Mouse (Mus musculus) layer of hippocampus, adult 9-10 months (tissue): ENCODE results near the gene 4931409K22Rik.
A peak's percentile ranks its signal among the peaks of the same experiment; 100 is the strongest.
"Not testable (repeated sequence)": the region's sequence is repeated elsewhere in the genome, so short reads cannot be mapped to it uniquely, and the experiment has no call there.

Experiments
- DNase-seq: peaks from one replicate; pipeline ENCODE4 v3.0.0; 2022; ENCODE audit warnings: low spot score

The 4931409K22Rik gene

DNA sequence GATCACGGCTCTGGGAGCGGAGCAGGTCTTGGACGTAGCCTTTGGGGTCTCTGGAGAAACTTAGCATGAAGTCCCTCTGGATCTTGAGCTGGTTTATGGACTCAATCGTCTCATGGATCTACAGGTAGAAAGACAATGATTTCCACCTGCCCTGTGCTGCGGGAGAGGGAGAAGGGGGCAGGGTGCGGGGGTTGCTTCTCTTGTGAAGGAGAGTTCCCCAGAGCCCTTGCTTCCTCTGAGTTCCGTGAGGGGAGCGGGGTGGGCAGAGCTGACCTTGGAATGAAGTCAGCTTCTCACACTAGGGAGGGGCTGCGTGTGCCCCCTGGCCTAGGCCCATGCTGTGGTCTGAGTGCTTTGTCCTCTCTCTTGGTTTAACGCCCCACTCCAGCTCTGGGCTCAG lies 36.6 kb upstream of the 4931409K22Rik start:
- no peak for DNase-seq

DNA sequence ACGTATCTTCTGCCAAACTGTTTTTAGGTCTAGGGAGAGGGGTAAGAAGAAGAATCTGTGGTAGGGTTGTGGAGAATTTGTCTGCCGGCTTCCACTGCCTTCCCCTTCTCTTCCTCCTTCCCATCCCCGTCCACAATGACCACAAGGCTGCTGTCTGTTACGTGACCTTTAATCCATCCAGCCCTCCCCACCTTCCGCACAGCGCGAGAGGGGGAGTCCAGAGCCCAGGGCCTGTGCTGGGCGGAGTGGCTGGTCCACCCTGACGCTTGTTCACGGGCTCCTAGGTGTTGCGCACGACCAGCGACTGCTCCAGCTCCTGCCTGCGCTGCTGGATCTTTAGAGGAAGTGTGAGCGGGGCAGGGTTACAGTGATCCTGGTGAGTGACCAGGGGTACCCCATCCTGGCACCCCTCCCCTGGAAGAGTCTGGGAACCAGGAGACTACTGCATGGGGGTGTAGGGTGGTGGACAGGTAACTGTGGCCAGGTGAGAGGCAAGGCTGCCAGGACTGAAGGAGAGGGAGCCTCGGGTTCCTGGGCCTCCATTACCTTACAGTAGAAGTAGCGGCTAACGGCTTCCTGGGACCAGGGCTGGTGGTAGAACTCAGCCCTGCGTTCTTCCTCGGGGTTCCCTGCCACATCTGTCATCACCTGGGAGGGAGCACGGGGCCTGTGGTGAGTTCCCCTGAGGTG lies 36.0 kb upstream of the 4931409K22Rik start:
- DNase-seq: no peak

GRCm38 (mm10) chr5:24591796-24592470 lies 35.3 kb upstream of the 4931409K22Rik start:
- DNase-seq: no peak

- no peak for DNase-seq
Observed at GRCm38 (mm10) chr5:24591268-24591721, 34.7 kb upstream of the 4931409K22Rik start.

- DNase-seq: no peak
Observed at GRCm38 (mm10) chr5:24589511-24590500, 33.2 kb upstream of the 4931409K22Rik start.

DNA sequence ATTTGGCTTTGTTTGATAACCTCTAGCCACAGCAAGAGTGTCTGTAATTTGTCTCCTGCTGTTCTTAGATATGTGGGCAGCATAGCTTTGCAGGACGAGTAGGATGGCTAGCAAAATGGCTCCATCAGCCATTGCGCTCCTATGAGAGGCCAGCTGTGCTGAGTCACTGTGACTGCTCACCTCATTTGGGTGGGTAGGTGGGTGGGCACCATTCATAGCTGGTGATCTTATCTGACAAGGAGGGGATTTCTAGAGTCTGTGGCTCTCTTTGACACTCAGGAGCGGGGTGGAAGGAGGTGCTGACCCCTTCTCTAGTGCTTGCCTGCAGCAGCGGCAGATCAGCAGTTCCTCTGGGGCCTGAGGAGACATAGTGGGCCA lies 30.6 kb upstream of the 4931409K22Rik start:
- no peak for DNase-seq

DNA sequence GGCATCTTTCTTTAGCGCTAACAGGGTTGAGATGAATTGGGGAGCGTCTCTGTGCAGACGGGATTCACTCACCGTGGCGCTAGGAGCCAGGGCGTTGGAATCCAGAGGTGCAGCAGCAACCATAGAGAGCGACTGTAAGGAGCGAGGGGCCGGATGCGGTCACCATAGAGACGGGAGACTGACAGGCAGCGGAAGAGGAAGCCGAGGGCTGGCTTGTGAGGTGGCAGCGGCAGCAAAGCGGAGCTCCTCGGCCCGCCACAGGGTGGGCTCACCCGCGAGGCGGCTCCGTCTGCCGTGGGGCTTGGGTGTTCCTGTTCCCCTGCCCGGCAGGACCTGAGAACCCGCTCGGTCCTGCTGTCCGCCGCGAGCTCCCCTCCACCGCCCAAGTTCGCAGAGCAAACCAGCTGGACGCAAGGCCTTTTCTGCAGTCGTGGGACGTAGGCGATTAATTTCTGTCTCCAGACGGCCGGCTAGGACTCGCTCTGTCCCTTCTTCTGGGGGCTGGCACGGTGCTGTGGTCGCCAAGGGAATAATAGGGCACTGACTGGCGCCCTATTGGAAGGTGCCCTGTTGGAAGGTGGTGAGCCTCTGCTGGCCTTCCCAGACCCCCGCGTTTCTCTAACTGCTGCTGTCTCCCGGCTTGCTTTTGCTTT lies 30.1 kb upstream of the 4931409K22Rik start, which contains the start of gene Chpf2:
Chpf2 (plus strand) TSS at position 195 of the 653 bp plus-strand sequence.
- DNase-seq: no peak

- DNase-seq: no peak
Observed at GRCm38 (mm10) chr5:24586106-24586505, 29.5 kb upstream of the 4931409K22Rik start.

DNA sequence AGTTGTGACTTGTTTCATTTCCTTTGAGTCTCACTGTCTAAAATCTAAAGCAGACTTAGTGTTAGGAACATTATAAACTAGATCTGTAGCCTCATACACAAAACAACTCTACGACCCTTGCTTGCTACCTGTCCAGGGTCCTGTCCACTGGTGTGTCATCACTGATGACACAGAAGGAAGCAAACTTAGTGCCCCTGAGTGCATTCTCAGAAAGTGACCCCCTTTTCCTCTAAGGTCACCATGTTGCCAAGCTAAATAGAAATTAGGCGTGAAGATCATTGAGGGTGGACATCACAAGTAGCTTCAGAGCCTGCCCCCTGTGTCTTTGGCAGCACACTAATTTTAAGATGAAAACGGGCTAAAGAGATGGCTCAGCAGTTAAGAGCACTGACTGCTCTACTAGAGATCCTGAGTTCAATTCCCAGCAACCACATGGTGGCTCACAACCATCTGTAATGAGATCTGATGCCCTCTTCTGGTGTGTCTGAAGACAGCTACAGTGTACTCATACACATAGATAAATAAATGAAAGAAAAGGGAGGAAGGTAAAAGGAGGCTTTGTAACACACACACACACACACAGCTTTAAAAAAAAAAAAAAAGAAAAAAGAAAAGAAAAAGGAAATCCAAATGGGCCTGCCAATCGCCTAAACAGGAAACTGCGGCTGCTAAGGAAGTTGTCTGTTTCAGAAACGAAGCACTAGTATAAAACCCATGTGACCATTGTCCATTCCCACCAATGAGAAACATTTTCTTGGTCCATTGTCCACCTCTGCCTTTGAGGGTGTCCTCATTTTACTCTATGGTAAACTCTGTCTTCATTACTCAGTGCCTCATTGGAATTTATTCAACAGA lies 21.7 kb upstream of the 4931409K22Rik start:
- DNase-seq: no peak

DNA sequence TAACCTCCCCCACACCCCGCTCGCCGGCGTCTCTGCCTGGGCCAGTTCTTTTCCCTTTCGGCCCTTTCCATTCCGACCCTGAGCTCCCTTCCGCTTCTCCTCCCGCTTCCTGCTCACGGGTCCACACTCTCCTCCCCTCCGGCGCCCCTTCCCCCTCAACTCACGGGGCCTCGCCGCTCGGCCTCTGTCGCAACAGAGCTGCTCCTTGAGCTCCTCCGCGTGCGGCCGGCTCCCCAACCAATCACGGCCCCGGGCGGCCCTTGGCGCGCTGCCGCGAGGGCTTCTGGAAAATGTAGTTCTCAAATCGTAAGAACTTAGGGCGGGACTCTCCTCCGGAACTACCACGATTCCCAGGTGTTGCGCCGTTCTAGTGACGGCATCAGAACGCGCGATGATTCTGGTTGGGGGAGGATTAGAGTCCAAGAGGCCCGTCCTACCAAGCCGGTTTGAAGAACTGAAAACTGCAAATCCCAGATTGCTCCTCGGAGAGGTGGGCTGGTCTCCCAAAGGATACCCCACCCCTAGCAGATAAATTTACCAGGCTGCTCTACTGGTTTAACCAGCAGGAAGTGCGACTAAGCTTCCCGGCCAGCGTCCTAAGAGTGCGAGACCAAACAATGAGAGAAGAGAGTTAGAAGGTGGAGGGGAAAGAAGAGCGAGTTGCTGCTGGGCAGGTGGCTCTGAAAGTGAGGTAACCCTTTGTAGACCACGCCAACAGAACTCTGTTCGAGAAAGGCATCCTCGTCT lies 20.7 kb upstream of the 4931409K22Rik start, which contains the start of gene Abcf2:
Abcf2 (minus strand) TSS at position 285 of the 747 bp plus-strand sequence.
- peak; percentile 99 for DNase-seq

DNA sequence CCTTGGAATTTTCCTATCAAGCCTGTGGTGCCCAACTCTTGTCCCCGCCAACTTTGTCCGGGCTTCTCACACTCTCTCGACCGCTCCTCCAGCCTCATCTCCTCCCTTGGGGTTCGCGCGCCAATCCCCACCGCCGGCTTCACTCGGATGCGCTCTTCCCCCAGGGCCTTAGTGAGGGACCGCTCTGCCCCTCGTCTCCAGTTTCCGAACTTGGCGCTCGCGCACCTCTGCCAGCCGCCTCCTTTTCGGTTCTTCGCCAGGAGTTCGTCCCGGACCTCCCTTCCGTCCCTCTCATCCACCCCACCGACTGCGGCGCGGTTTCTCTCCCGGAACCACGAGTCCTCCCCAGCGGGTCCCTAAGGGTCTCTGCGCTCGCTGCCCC lies 20.2 kb upstream of the 4931409K22Rik start:
- no peak for DNase-seq

- no peak for DNase-seq
Observed at GRCm38 (mm10) chr5:24575948-24576347, 19.3 kb upstream of the 4931409K22Rik start.

DNA sequence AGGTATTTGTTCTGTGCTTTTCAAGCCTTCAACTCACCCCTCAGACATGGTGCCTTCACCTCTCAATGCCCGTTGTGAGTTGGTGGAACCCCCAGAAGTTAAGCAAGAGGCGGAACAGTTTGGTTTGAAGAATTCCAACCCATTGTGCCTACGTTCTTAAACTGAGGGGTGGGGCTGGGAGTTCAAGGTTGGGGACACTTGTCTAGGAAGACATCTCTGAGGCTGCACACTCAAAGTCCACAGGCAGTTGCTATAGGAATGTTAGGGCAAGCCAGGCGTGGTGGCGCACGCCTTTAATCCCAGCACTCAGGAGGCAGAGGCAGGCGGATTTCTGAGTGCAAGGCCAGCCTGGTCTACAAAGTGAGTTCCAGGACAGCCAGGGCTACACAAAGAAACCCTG lies 1.3 kb downstream of the 4931409K22Rik start:
- DNase-seq: not testable (repeated sequence)

- DNase-seq: no peak
Observed at GRCm38 (mm10) chr5:24553621-24554244, 2.9 kb downstream of the 4931409K22Rik start.

DNA sequence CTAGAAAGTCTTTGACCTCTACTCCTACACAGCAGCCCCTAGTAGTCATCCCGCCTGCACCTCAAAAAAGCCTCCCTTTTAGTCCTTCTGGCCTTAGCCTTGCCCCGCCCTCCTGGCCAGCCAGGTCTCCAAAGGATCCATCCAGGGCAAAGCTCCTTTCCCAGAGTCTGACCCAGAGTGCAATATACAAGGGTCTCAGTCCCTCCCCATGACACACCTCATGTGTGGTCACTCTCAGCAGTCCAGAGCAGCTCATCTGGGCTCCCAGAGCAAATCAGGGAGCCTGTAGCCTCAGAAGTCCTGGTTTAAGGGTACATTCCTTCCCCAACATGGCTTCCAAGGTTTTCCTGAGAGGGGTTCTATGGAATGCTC lies 5.3 kb downstream of the 4931409K22Rik start:
- DNase-seq: no peak

DNA sequence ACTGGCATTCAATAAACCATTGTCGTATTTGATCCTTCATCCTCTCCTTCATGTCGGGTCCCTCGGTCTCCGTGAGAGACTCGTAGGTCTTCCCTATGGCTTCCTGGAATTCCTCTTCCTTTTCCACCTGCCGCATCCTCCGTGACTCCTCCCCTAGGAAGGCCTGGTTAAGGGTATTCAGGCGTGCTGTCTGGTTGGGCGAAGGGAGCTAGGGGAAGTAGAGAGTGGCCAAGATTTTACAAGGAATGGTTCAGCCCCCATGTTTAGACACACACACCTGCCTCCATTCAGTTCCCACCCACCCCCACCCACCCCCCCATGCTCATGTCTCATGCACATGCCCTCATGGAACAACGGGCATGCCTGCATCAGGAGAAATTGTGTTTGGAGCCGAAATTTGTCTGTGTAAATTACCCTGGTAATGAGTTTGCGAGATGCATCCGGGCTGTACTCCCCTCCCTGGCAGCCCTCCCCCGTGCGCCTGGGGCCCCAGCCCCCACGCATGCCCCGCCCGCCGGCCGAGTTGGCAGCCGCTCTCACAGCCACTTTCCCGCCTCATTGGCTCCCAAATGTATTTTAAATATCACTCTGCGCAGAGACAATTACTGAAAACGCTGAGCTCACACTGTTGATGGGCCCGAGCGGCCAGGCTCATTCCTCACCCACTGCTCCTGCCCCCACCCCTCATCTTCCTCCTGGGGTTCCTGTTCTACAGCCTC lies 5.9 kb downstream of the 4931409K22Rik start:
- DNase-seq: no peak

GRCm38 (mm10) chr5:24542643-24543042 lies 14.0 kb downstream of the 4931409K22Rik start:
- DNase-seq: no peak

DNA sequence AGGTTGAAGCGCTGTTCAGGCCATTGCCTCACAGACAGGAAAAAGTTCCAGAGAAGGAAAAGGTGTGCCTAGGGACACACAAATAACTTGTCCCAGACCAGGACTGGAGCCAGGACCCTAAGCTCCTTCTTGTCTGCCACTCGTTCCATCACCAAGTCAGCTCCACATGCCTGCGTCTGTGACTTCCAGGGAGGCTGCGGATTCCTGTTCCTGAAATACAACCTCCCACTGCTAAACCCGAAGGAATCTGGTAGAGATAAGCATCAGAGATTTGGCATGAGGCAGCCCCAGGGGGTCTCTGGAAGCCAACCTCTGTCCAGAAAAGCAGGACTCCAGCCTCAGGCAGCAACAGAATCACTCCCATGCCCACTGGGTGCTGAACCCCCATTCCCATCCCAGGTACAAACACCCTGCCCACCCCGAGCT lies 15.5 kb downstream of the 4931409K22Rik start:
- no peak for DNase-seq
